Mouse (Mus musculus) small intestine, adult 2 months (tissue): ENCODE results near the gene Rtn2. TPM values are rescaled to one million over a fixed set of nuclear protein-coding genes. Genes with fewer than 3 reads are reported as not detected.

Source experiments
- H3K27ac ChIP-seq: fragments of 200-500 bp; 2 replicates; pipeline ENCODE4 v1.5.1; 2012; ENCODE audit warnings: low read depth, low read length, control low read depth, inconsistent platforms; ENCODE audit not compliant: insufficient read depth
- H3K27me3 ChIP-seq: fragments of 200-500 bp; 2 replicates; pipeline ENCODE4 v1.6.1; 2012; ENCODE audit warnings: mild to moderate bottlenecking, moderate library complexity, low read length, inconsistent platforms; ENCODE audit not compliant: control insufficient read depth, insufficient read depth
- H3K36me3 ChIP-seq: fragments of 200-500 bp; 2 replicates; pipeline ENCODE4 v1.6.1; 2012; ENCODE audit warnings: mild to moderate bottlenecking, low read length, control low read depth, inconsistent platforms; ENCODE audit not compliant: control insufficient read depth, insufficient read depth
- H3K4me1 ChIP-seq: fragments of 200-500 bp; 2 replicates; pipeline ENCODE4 v1.6.1; 2012; ENCODE audit warnings: low read length, inconsistent platforms, mixed read lengths; ENCODE audit not compliant: control insufficient read depth, insufficient read depth, insufficient read length
- H3K4me3 ChIP-seq: fragments of 200-500 bp; 2 replicates; pipeline ENCODE4 v1.5.1; 2012; ENCODE audit warnings: low read depth, mild to moderate bottlenecking, control low read depth, inconsistent platforms, low read length, moderate library complexity
- CTCF ChIP-seq: fragments of 200-500 bp; IDR thresholded peaks from 2 replicates; pipeline ENCODE4 v1.5.1; 2012; ENCODE audit warnings: low read depth, mild to moderate bottlenecking, control low read depth, inconsistent platforms, low read length, moderate library complexity, mixed read lengths; ENCODE audit not compliant: insufficient replicate concordance, insufficient read length; ENCODE audit errors: extremely low read depth
- POLR2A ChIP-seq: fragments of 200-500 bp; IDR thresholded peaks from 2 replicates; pipeline ENCODE4 v1.6.1; 2012; ENCODE audit warnings: low read depth, mild to moderate bottlenecking, control low read depth, inconsistent platforms, low read length, moderate library complexity
- WGBS: fragments of 180-500 bp; shearing (Covaris S2); methylation state at CpG from one replicate; pipeline ENCODE4 v1.1.7; 2018; 5-methylcytosine and 5-hydroxymethylcytosine counted together
- polyA plus RNA-seq: library from polyadenylated mRNA; depleted of rRNA; stranded (reverse); fragments of >200 nt; gene quantifications from 2 replicates; pipeline ENCODE4 v1.2.3, GENCODE M21; 2012

The Rtn2 gene
- polyA plus RNA-seq, 1 experiment = 11.7 TPM

DNA sequence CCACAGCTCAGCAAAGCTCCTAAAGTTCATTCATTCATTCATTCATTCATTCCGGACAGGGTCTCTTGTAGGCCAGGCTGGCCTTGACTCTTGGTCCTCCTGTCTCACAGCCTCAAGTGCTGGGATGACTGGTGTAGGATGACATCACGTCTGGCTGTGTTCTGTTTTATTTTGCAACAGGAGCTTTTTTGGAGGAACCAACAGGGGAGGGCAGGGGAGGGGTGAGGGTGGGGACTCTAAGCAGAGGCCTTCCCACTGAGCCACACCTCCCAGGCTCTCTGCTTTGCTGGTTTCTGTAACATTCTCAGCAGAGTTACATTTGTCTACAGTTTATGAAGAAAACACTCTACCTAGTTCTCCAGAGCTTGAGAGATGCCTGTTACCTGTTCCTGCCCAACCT is 55.6 kb downstream of the Rtn2 start:
- Histone ChIP-seq H3K4me3 (no peak overlapping the region), H3K27ac (no peak overlapping the region), H3K36me3 (no peaks in the 10 kb centered on the region), H3K4me1 (peaks cover 7% of the 10 kb centered on the region), H3K27me3 (peaks cover 8% of the 10 kb centered on the region)
- 73% methylated on average over 2 of the region's 2 CpGs for WGBS
- TF ChIP-seq POLR2A (no peak), CTCF (no peak)

DNA sequence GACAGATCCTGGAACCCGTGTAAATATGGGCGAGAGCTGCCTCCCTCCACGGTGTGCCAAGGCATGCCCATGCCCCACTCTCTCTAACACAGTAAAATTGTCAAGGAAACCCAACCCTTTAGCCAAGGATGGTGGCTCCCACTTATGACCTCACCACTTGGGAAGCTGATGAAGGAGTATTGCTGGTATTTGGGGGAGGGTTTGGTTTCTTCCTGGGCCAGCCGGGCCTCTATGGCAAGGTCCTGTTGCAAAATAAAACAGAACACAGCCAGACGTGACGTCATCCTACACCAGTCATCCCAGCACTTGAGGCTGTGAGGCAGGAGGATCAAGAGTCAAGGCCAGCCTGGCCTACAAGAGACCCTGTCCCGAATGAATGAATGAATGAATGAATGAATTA is 56.2 kb downstream of the Rtn2 start:
- WGBS = 67% methylated on average over 7 of the region's 7 CpGs
- no peak overlapping the region for H3K4me3 ChIP-seq
- no peak for TF ChIP-seq CTCF
- no peak for TF ChIP-seq POLR2A
- no peak overlapping the region for H3K27ac ChIP-seq
- H3K4me1 ChIP-seq = peaks cover 5% of the 10 kb centered on the region
- H3K27me3 ChIP-seq = peaks cover 8% of the 10 kb centered on the region
- H3K36me3 ChIP-seq = no peaks in the 10 kb centered on the region

DNA sequence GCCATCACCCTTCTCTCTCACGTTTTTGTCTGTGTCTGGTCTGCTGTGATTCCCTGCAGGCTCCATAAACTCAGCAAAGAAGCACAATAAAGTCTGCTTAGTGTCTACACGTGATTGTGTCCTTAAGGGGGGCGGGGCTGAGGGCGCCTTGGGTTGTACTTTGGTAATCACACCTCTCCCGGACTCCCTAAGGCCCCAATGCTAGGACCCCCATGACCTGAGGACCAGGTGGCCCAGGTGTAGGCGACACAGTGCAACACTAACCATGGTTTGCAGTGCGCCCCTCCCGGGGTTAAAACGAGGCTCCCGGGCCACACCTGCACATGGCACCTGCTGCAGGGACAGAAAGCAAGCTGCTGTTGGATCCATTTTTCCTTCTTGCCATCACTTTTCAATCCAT is 58.8 kb downstream of the Rtn2 start:
- Histone ChIP-seq H3K36me3 (no peaks in the 10 kb centered on the region), H3K27ac (no peak overlapping the region), H3K4me3 (no peak overlapping the region), H3K4me1 (peaks cover 14% of the 10 kb centered on the region), H3K27me3 (peaks cover 8% of the 10 kb centered on the region)
- TF ChIP-seq POLR2A (no peak), CTCF (no peak)
- WGBS = 14% methylated on average over 10 of the region's 10 CpGs

GRCm38 (mm10) chr7:19341761-19342409 is 59.5 kb downstream of the Rtn2 start:
- Histone ChIP-seq H3K4me3 (peak overlapping the region; percentile 49), H3K27me3 (peaks cover 8% of the 10 kb centered on the region), H3K36me3 (no peaks in the 10 kb centered on the region), H3K27ac (no peak overlapping the region), H3K4me1 (peaks cover 14% of the 10 kb centered on the region)
- 1% methylated on average over 41 of the region's 41 CpGs for WGBS
- TF ChIP-seq POLR2A = no peak
- no peak for TF ChIP-seq CTCF

GRCm38 (mm10) chr7:19342481-19343027 is 60.1 kb downstream of the Rtn2 start:
- H3K27ac ChIP-seq = no peak overlapping the region
- peak overlapping the region; percentile 49 for H3K4me3 ChIP-seq
- H3K4me1 ChIP-seq = peaks cover 14% of the 10 kb centered on the region
- H3K27me3 ChIP-seq = peaks cover 8% of the 10 kb centered on the region
- no peaks in the 10 kb centered on the region for H3K36me3 ChIP-seq
- under 1% methylated on average over 27 of the region's 27 CpGs for WGBS
- TF ChIP-seq POLR2A = no peak
- peak; percentile 98 for TF ChIP-seq CTCF

DNA sequence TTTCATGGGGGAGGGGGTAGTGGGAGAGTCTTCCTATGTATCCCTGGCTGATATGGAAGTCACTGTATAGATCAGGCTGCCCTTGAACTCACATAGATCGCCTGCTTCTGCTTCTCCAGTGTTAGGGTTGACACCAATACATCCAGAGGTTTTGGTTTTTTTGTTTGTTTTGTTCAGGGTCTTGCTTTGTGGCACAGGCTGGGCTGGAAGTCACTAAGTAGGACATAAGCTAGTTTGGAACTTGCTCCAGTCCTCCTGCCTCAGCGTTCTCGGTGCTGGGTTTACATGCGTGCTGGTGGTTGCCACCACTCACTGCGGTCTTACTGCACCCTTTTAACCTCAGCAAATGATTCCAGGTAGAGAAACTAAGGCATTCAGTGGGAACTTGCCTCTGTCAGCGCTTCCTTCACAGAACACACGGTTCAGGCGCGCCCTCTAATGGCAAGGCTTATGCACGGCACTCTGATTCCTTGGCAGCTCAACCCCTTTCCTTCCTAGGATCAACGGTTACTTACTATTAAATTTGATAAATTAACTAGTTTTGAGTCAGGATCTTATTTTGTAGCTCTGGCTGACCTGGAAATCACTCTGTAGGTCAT is 60.9 kb downstream of the Rtn2 start:
- no peak overlapping the region for H3K27ac ChIP-seq
- under 1% methylated on average over 11 of the region's 11 CpGs for WGBS
- peaks cover 8% of the 10 kb centered on the region for H3K27me3 ChIP-seq
- no peak overlapping the region for H3K4me3 ChIP-seq
- TF ChIP-seq CTCF (peak; percentile 95), POLR2A (no peak)
- H3K4me1 ChIP-seq = peaks cover 14% of the 10 kb centered on the region
- 0 out of 2 replicates have a peak, but pooled peaks cover under 1% of the 10 kb centered on the region for H3K36me3 ChIP-seq

DNA sequence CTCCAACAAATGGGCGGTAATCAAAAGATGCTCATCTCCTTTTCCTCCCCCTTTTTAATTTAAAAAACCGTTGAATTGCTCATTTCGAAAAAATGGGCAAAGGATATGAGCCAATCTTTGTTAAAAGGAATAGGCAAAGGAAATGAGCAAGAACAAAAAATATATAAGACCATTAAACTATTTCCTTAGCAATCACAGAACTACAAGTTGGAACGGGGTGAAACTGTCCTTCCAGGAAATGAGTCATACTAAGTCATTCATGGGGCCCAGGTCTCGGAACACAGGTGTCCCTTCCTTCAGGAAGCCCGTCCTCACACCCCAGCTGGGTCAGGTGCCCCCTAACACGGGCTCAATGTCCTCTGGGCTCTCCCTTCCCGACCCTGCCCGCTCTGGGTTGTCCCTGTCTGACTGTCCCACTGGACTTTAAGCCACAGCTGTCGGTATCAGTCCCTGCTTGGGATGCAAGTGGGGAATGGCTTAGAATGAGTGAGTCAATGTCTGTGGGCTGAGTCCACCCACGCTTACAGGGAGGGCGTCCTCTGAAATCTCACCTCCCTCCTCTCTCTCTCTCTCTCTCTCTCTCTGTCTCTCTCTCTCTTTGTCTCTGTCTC is 61.9 kb downstream of the Rtn2 start, which contains the start of gene Ercc1:
Gene Ercc1, plus strand, starts transcription at position 542 of the 611 bp plus-strand sequence.
- Histone ChIP-seq H3K36me3 (peaks cover 4% of the 10 kb centered on the region), H3K27me3 (peaks cover 8% of the 10 kb centered on the region), H3K27ac (peak within 1 kb of the TSS; percentile 76), H3K4me3 (peak within 1 kb of the TSS; percentile 67), H3K4me1 (peaks cover 14% of the 10 kb centered on the region)
- 14% methylated on average over 12 of the region's 12 CpGs for WGBS
- TF ChIP-seq CTCF (no peak), POLR2A (no peak)
